In genomic region chr9:71167473-71168215, GRCm38 (mm10) we compare ENCODE assay signal across 10 mouse cellular contexts. TPM values are rescaled to one million over a fixed set of nuclear protein-coding genes. Genes with fewer than 3 reads are reported as not detected.
DNase-seq lines count a peak whose midpoint lies in the region; ATAC-seq lines count a peak whose summit lies in the region.
"Had no signal": no experiment of that assay in that cellular context is flagged by ENCODE, and none has a peak within 500 bp of the region (broad histone marks: within the 10 kb centered on the region; RNA-seq: fewer than 3 reads in every experiment).

No protein-coding gene starts in this region.

- H3K4me3 ChIP-seq in forebrain, embryonic 10.5 days = no peak overlapping the region
- H3K4me3 ChIP-seq in forebrain, embryonic 16.5 days (replicated peaks; ENCODE audit: low read length) = no peak overlapping the region
- no peak overlapping the region for H3K4me3 ChIP-seq in lung, embryonic 16.5 days (ENCODE audit: low read length)
- H3K4me3 ChIP-seq in intestine, embryonic 15.5 days (replicated peaks) = no peak overlapping the region
- no peak overlapping the region for H3K4me3 ChIP-seq in midbrain, embryonic 15.5 days

- peak overlapping the region; percentile 69 for H3K27ac ChIP-seq in forebrain, embryonic 10.5 days
- no peak overlapping the region; the same call in 1 of the 2 replicates for H3K27ac ChIP-seq in forebrain, embryonic 16.5 days (ENCODE audit: low read length)
- peak overlapping the region; percentile 66; the same call in 1 of the 2 replicates for H3K27ac ChIP-seq in lung, embryonic 16.5 days (ENCODE audit: low read length)
- H3K27ac ChIP-seq in intestine, embryonic 15.5 days = peak overlapping the region; percentile 65
- peak overlapping the region; percentile 4; the same call in 1 of the 2 replicates for H3K27ac ChIP-seq in midbrain, embryonic 15.5 days

- WGBS in forebrain, embryonic 10.5 days = 20% methylated on average over 2 of the region's 2 CpGs
- 3% methylated on average over 2 of the region's 2 CpGs for WGBS in forebrain, embryonic 16.5 days
- 59% methylated on average over 2 of the region's 2 CpGs for WGBS in lung, embryonic 16.5 days
- WGBS in intestine, embryonic 15.5 days = 33% methylated on average over 2 of the region's 2 CpGs
- 22% methylated on average over 2 of the region's 2 CpGs for WGBS in midbrain, embryonic 15.5 days

- H3K4me2 ChIP-seq in forebrain, embryonic 16.5 days (ENCODE audit: low read length) = no peak overlapping the region
- no peak overlapping the region for H3K4me2 ChIP-seq in lung, embryonic 16.5 days (ENCODE audit: low read depth, low read length)
- H3K4me2 ChIP-seq in intestine, embryonic 15.5 days (replicated peaks) = 0 out of 2 replicates have a peak overlapping the region, but pooled peaks have one; percentile 26
- H3K4me2 ChIP-seq in midbrain, embryonic 15.5 days = no peak overlapping the region

- no peaks in the 10 kb centered on the region for H3K36me3 ChIP-seq in forebrain, embryonic 10.5 days (replicated peaks)
- H3K36me3 ChIP-seq in forebrain, embryonic 16.5 days (ENCODE audit: control insufficient read depth, insufficient read depth) = no peaks in the 10 kb centered on the region
- no peaks in the 10 kb centered on the region for H3K36me3 ChIP-seq in lung, embryonic 16.5 days (ENCODE audit: control insufficient read depth, insufficient read depth, low read length)
- H3K36me3 ChIP-seq in intestine, embryonic 15.5 days = no peaks in the 10 kb centered on the region
- H3K36me3 ChIP-seq in midbrain, embryonic 15.5 days (replicated peaks) = no peaks in the 10 kb centered on the region

- peaks cover 31% of the 10 kb centered on the region for H3K4me1 ChIP-seq in forebrain, embryonic 10.5 days
- H3K4me1 ChIP-seq in forebrain, embryonic 16.5 days (replicated peaks; ENCODE audit: control insufficient read depth, insufficient read depth, low read length) = peaks cover 15% of the 10 kb centered on the region
- H3K4me1 ChIP-seq in lung, embryonic 16.5 days (replicated peaks; ENCODE audit: control insufficient read depth, insufficient read depth, low read length) = peaks cover 13% of the 10 kb centered on the region
- H3K4me1 ChIP-seq in intestine, embryonic 15.5 days (replicated peaks) = peaks cover 13% of the 10 kb centered on the region; the same call in 1 of the 2 replicates
- H3K4me1 ChIP-seq in midbrain, embryonic 15.5 days = peaks cover 10% of the 10 kb centered on the region

- no peak for DNase-seq in forebrain, embryonic 10.5 days (ENCODE audit: extremely low spot score, low spot score)
- no peak for DNase-seq in lung, postnatal 25 days (ENCODE audit: low spot score)
- DNase-seq in gastrocnemius, adult 8-10 months (ENCODE audit: low spot score in 2 of 2) = no peak
- DNase-seq: kidney, postnatal 36 days had no signal

- H3K9me3 ChIP-seq in forebrain, embryonic 10.5 days = no peaks in the 10 kb centered on the region
- H3K9me3 ChIP-seq in forebrain, embryonic 16.5 days (ENCODE audit: control insufficient read depth, low read length) = no peaks in the 10 kb centered on the region
- no peaks in the 10 kb centered on the region for H3K9me3 ChIP-seq in lung, embryonic 16.5 days (ENCODE audit: control insufficient read depth, low read length)
- no peaks in the 10 kb centered on the region for H3K9me3 ChIP-seq in intestine, embryonic 15.5 days
- H3K9me3 ChIP-seq in midbrain, embryonic 15.5 days = no peaks in the 10 kb centered on the region

- no peak overlapping the region for H3K9ac ChIP-seq in forebrain, embryonic 16.5 days (replicated peaks; ENCODE audit: low read depth, low read length)
- H3K9ac ChIP-seq in lung, embryonic 16.5 days (ENCODE audit: low read length) = no peak overlapping the region
- no peak overlapping the region for H3K9ac ChIP-seq in intestine, embryonic 15.5 days
- no peak overlapping the region for H3K9ac ChIP-seq in midbrain, embryonic 15.5 days

- no peak for ATAC-seq in forebrain, embryonic 16.5 days
- peak; percentile 63 for ATAC-seq in lung, embryonic 16.5 days (ENCODE audit: low read depth)
- ATAC-seq in intestine, embryonic 15.5 days = peak; percentile 68
- ATAC-seq in midbrain, embryonic 15.5 days (replicated peaks) = no peak
- no peak for ATAC-seq in erythroid progenitor cell, adult 5-6 weeks (replicated peaks; ENCODE audit: low FRiP score, poor library complexity, severe bottlenecking)

- H3K27me3 ChIP-seq in forebrain, embryonic 10.5 days (ENCODE audit: poor library complexity, severe bottlenecking) = no peaks in the 10 kb centered on the region; the same call in 1 of the 2 replicates
- no peaks in the 10 kb centered on the region for H3K27me3 ChIP-seq in forebrain, embryonic 16.5 days (replicated peaks; ENCODE audit: control insufficient read depth, insufficient read depth, low read length)
- H3K27me3 ChIP-seq in lung, embryonic 16.5 days (ENCODE audit: control insufficient read depth, insufficient read depth, low read depth, low read length) = no peaks in the 10 kb centered on the region
- no peaks in the 10 kb centered on the region for H3K27me3 ChIP-seq in intestine, embryonic 15.5 days (replicated peaks)
- no peaks in the 10 kb centered on the region for H3K27me3 ChIP-seq in midbrain, embryonic 15.5 days (replicated peaks)

RNA-seq across cellular contexts. Expression of gene Aqp9, which starts 0.8 kb away (rescaled TPM):
- polyA plus RNA-seq in forebrain, embryonic 10.5 days (2016; fragmentation: Nextera tagmentation; extraction: Ambion mirVana) = not detected in 2 replicates
- polyA plus RNA-seq in forebrain, embryonic 16.5 days (2015; fragmentation: Nextera tagmentation; extraction: Ambion mirVana) = 0.67 and 1.2 TPM in 2 replicates
- polyA plus RNA-seq in lung, embryonic 16.5 days (2015; fragmentation: Nextera tagmentation; extraction: Ambion mirVana) = 0.58 and 0.64 TPM in 2 replicates
- 0.74 and 1.0 TPM in 2 replicates for polyA plus RNA-seq in intestine, embryonic 15.5 days (2015; fragmentation: Nextera tagmentation; extraction: Ambion mirVana)
- 0.54 and 1.5 TPM in 2 replicates for polyA plus RNA-seq in midbrain, embryonic 15.5 days (2015; fragmentation: Nextera tagmentation; extraction: Ambion mirVana)
- total RNA-seq in erythroid progenitor cell, adult 5-6 weeks (2015; ENCODE audit: low replicate concordance) = 23.4 and 28.1 TPM in 2 replicates
- 33.5 and 50.6 TPM in 2 replicates for total RNA-seq in erythroid progenitor cell, adult 5-6 weeks (2017; ENCODE audit: low replicate concordance)
- under 1 TPM in 2 of 4 experiments, not detected in 2; 0.13 to 0.16 TPM for total RNA-seq in gastrocnemius, adult 8-10 months (2022)

RNA-seq across cellular contexts. Expression of gene Aldh1a2, which starts 47.9 kb away (rescaled TPM):
- 0.31 and 0.32 TPM in 2 replicates for polyA plus RNA-seq in forebrain, embryonic 10.5 days (2016; fragmentation: Nextera tagmentation; extraction: Ambion mirVana)
- 13.1 and 20.0 TPM in 2 replicates for polyA plus RNA-seq in forebrain, embryonic 16.5 days (2015; fragmentation: Nextera tagmentation; extraction: Ambion mirVana)
- polyA plus RNA-seq in lung, embryonic 16.5 days (2015; fragmentation: Nextera tagmentation; extraction: Ambion mirVana) = 30.6 and 30.8 TPM in 2 replicates
- 73.9 and 75.6 TPM in 2 replicates for polyA plus RNA-seq in intestine, embryonic 15.5 days (2015; fragmentation: Nextera tagmentation; extraction: Ambion mirVana)
- 21.0 and 24.2 TPM in 2 replicates for polyA plus RNA-seq in midbrain, embryonic 15.5 days (2015; fragmentation: Nextera tagmentation; extraction: Ambion mirVana)
- not detected in 2 replicates for total RNA-seq in erythroid progenitor cell, adult 5-6 weeks (2015; ENCODE audit: low replicate concordance)
- total RNA-seq in erythroid progenitor cell, adult 5-6 weeks (2017; ENCODE audit: low replicate concordance) = 0.26 TPM in 1 of 2 replicates, not detected in the other
- 1 to 10 TPM in 3 of 4 experiments, under 1 TPM in 1; 0.88 to 6.4 (median 3.0) TPM for total RNA-seq in gastrocnemius, adult 8-10 months (2022)
- total RNA-seq: granulocyte monocyte progenitor cell, adult 5-6 weeks had no signal

Comparison
In these comparisons a context has a peak if more than half of its experiments do, and no peak if none do; other contexts are left out.
1. RNA of gene Aldh1a2, which starts 47.9 kb away (polyA plus RNA-seq): 73.9 to 75.6 TPM in intestine, embryonic 15.5 days, 30.6 to 30.8 TPM in lung, embryonic 16.5 days, 21.0 to 24.2 TPM in midbrain, embryonic 15.5 days and 13.1 to 20.0 TPM in forebrain, embryonic 16.5 days; 0.31 to 0.32 TPM in forebrain, embryonic 10.5 days; every median in the first group is over 10 times any median in the second.
2. ATAC-seq: peak in lung, embryonic 16.5 days (single experiment) and intestine, embryonic 15.5 days (single experiment); none in forebrain, embryonic 16.5 days (single experiment), midbrain, embryonic 15.5 days (single experiment) and erythroid progenitor cell, adult 5-6 weeks (single experiment).